Mouse (Mus musculus): ENCODE data around the gene 5730596B20Rik.

The 5730596B20Rik gene

DNA sequence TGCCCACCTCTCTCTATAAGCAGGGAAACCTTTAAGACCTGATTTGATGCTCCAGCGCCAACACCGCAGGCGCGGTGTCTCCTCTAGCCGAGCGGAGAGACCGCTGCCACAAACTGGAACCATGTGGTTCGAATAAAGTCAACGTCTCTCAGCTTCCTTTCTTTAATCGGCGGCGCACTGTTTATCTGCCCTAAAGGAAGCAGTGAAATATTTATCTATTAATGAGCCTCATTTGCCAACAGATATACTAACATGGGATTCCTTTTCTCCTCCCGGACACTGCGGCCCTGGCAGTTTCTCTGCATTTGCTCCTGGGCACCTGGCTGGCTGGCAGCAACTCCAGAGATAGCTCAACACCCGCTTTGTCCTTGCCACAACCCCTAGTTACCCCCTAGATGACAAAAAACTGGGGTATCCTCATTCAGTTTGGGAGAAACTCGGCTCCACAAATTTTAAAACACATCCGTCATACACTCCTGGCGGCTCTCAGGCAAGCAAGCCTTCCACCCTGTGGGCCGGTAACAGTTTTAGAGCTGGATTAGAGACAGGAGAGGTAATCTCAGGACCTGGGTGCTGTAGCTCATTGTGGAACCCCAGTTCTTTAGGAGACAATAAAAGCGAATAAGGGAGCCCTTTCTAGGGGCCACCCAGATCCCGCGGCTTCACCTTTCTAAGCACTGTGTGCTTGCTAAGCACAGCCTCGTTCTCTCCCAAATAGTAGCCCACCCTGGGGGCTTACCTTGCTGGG, 40.8 kb downstream of the 5730596B20Rik start:
- no peak; the same call in 1 of the 2 replicates for TF ChIP-seq GATA4 (IDR thresholded peaks at IDR 0.05; ENCODE audit: insufficient replicate concordance, low read length)

GRCm38 (mm10) chr6:52218643-52219215, 41.4 kb downstream of the 5730596B20Rik start:
- TF ChIP-seq GATA4 (IDR thresholded peaks at IDR 0.05; ENCODE audit: insufficient replicate concordance, low read length), result no peak

DNA sequence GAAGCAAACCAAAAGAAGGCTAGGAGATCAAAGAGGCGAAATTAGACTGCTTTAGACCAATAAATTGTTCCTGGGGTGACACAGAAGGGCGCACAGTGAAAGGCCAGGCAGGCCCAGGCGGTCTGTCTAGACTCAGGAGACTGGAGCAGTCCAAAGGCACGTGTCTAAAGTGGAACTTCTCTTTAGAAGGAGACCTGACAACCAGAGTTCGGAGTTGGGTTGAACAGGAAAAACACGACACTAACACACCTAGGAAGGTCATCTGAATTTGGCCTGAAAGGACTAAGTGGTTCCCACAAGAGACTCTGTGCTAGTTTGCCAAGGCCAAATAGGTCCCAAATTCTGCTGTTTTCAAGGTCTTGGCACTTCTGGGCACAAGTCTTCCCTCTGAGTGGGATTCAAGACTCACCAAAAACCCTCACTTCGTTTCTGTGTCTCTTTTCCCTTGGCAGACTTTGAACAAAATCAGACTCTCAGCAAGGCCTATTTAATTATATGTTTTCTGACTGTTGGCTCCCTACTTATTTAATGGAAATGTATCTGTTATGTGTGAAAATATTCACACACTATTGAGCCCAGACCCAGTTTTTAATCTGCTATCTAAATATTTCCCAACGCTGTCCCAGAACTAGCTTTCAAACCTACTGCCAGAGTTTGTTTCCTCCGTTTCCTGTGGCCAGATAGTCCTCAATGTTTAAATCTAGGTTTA, 42.1 kb downstream of the 5730596B20Rik start:
- no peak for TF ChIP-seq GATA4 (IDR thresholded peaks at IDR 0.05; ENCODE audit: insufficient replicate concordance, low read length)

DNA sequence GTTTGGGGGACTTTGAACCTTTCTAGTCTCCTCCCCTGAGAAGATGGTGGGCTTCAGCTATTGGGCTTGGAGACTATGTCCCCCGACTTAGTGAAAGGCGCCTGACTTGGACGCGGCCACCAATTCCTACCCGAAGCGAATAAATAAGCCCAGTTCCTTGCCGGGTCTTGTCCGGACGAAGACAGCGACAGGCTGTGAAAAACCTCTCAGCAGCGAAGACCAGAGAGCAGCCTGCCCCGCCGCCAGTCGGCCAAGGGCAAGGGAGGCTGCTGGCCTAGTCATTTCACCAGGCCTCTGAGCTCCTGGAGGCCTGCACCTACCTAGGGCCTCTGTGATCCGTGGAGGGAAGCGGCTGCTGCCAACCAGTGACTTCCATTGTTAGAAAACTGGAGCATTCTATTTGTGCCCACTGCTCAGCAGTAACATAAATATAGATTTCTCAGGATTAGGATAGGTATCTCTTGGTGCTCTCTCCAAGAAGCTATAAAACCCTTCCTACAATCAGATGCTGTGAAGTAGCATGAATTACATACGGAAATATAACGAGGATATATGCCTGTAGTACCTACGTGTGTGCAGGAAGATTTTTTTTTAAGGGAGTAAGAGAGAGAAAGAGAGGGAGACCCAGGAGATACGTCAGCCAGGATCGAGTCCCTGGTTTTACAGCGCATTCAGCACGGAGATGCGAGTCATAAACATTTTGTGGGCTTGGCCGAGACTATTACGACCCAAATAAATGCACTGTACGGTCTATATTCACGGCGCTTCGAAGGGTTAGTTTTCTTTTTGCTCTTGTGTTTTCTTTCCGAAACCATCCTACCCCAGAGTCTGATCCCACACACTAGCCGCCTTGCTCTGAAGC, 42.9 kb downstream of the 5730596B20Rik start:
- no peak for TF ChIP-seq GATA4 (IDR thresholded peaks at IDR 0.05; ENCODE audit: insufficient replicate concordance, low read length)

DNA sequence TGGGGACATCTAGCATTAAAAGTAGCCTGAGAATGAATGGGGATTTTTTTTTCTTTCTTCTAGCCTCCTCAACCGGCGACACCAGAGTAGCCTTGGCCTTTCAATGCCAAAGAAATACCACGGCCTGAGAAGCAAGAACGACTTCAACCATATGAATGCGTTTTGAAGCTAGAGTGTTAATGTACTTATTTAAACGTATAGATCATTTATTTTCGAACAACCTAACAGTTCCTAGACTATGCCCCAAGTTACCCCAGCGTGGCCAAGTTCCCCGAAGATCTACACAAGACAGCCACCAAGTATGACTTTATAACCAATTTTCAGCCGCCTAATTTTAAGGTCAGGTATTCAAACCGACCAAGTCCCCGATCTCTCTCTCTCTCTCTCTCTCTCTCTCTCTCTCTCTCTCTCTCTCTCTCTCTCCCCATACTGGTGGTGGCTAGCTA, 43.6 kb downstream of the 5730596B20Rik start:
- no peak for TF ChIP-seq GATA4 (IDR thresholded peaks at IDR 0.05; ENCODE audit: insufficient replicate concordance, low read length)

GRCm38 (mm10) chr6:52221337-52221992, 44.2 kb downstream of the 5730596B20Rik start, which contains the start of gene Hoxa7:
Gene Hoxa7, minus strand, starts transcription at chr6:52221854.
- TF ChIP-seq GATA4 (IDR thresholded peaks at IDR 0.05; ENCODE audit: insufficient replicate concordance, low read length), result no peak

GRCm38 (mm10) chr6:52221993-52222685, 44.8 kb downstream of the 5730596B20Rik start:
- TF ChIP-seq GATA4 (IDR thresholded peaks at IDR 0.05; ENCODE audit: insufficient replicate concordance, low read length), result no peak

DNA sequence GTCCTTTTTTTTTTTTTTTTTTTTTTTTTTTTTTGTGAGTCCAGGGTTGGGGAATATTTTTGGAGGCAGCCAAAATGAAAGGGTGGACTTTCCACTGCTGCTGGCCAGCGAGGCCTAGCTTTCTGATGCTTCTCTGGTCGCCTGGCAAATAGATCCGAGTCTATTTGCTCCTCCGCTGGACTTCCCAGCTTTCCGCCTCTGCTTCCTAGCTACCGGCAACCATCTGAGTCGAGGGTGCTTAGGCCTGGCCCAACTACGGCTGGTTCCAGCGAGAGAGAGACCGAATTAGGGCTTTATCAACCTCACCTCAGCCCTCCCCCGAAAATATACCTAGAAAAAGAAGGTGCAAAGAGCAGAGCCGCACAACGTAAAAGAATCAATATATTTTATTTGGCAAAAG, 45.4 kb downstream of the 5730596B20Rik start:
- TF ChIP-seq GATA4 (IDR thresholded peaks at IDR 0.05; ENCODE audit: insufficient replicate concordance, low read length), result no peak

DNA sequence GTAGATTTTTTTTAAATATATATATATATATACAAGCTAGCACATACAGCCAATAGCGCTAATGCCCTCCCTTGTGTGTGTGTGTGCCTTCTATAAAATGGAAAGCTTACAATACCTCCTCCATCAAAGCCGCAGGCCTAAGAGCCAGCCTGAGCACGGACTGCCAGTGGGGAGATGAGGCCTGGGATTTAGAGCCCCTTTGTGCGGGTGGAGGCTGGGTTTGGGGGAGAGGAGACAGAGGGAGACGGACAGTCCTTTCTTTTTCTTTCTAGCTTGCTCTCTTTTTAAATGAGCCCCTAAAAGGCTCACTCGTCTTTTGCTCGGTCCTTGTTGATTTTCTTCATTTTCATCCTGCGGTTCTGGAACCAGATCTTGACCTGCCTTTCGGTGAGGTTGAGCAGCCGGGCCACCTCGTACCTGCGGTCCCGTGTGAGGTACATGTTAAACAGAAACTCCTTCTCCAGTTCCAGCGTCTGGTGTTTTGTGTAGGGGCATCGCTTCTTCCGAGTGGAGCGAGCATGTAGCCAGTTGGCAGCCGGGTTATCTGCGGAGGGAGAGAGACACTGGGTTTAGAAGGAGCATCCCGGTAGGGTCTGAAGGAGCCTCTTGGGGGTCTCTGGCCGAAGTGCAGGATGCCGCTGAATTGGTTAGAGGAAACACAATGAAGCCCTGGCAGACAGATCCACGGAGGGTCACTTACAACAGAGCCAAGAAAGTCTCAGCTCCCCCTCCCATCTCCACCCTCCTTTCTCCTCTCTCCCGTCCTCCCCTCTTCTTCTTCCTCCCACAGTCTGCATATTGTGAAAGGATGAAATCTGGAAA, 46.9 kb downstream of the 5730596B20Rik start:
- no peak for TF ChIP-seq GATA4 (IDR thresholded peaks at IDR 0.05; ENCODE audit: insufficient replicate concordance, low read length)

DNA sequence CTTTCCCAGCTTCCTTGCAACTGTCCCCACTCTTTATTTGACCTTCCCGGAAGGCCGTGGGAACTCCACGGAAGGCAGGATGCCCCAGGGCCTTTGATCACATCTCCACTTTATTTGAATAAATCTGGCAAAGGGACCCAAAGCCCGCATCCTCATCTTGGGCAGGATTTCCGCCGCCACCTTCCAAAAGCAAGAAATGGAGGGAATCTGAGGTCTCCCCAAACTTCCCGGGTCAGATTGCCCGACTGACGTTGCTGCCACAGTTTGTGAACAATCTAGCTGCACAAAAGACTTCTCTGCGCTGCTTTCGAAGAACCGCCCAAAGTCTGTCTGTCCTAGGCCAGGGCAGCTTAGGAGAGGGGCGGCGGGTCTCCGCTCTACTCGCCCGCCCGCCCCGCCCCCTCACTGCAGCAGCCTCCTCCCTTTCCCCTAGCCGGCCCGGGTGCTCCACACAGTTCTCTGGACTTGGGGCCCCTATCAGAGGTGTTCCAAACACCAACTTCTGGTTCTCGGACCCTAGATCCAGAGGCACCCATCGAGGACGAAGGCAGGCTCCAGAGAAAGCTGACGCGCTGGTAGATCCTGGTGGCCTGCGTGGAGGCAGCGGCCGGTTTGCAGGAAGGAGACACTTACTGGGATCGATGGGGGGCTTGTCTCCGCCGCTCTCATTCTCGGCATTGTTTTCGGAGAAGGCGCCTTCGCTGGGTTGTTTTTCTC, 47.8 kb downstream of the 5730596B20Rik start:
- TF ChIP-seq GATA4 (IDR thresholded peaks at IDR 0.05; ENCODE audit: insufficient replicate concordance, low read length), result no peak

GRCm38 (mm10) chr6:52225612-52226568, 48.6 kb downstream of the 5730596B20Rik start:
- no peak for TF ChIP-seq GATA4 (IDR thresholded peaks at IDR 0.05; ENCODE audit: insufficient replicate concordance, low read length)

Data from liver, adult (tissue).